Mouse (Mus musculus) MEL (cell line): ENCODE data around the gene Olfr73.
"Not testable (repeated sequence)": the region's sequence is repeated elsewhere in the genome, so short reads cannot be mapped to it uniquely, and the experiment has no call there.

Source experiments
- CHD2 ChIP-seq: IDR thresholded peaks from 2 replicates; pipeline ENCODE4 v1.6.1; 2011; ENCODE audit warnings: low read length, improper control_type of control experiment
- CTCF ChIP-seq, 3 experiments: IDR thresholded peaks in 2 of 3; conservative IDR thresholded peaks in 1 of 3; 2 replicates each; pipeline ENCODE4 v1.5.1; 2011 to 2012; ENCODE audit warnings: low read length in 3 of 3, low read depth in 2 of 3, mild to moderate bottlenecking in 2 of 3, improper control_type of control experiment in 1 of 3, inconsistent platforms in 1 of 3, mixed read lengths in 1 of 3, moderate library complexity in 1 of 3; ENCODE audit not compliant: control insufficient read depth in 1 of 3, insufficient read depth in 1 of 3, poor library complexity in 1 of 3, severe bottlenecking in 1 of 3
- E2F4 ChIP-seq: IDR thresholded peaks from 2 replicates; pipeline ENCODE4 v1.6.1; 2011; ENCODE audit warnings: low read depth, low read length, improper control_type of control experiment, borderline replicate concordance
- ELF1 ChIP-seq: IDR thresholded peaks from 2 replicates; pipeline ENCODE4 v1.6.1; 2014; ENCODE audit warnings: low read depth, mild to moderate bottlenecking, inconsistent platforms, low read length, improper control_type of control experiment, moderate library complexity
- EP300 ChIP-seq, 2 experiments: IDR thresholded peaks; 2 replicates each; pipeline ENCODE4 v1.6.1; 2011; ENCODE audit warnings: improper control_type of control experiment in 2 of 2, low read length in 2 of 2, low read depth in 1 of 2, mild to moderate bottlenecking in 1 of 2
- GATA1 ChIP-seq: IDR thresholded peaks from 2 replicates; pipeline ENCODE4 v1.6.1; 2011; ENCODE audit warnings: low read depth, low read length, improper control_type of control experiment
- JUND ChIP-seq: IDR thresholded peaks from 2 replicates; pipeline ENCODE4 v1.6.1; 2011; ENCODE audit warnings: low read depth, mild to moderate bottlenecking, improper control_type of control experiment, low read length
- MAFK ChIP-seq: IDR thresholded peaks from 2 replicates; pipeline ENCODE4 v1.6.1; 2011; ENCODE audit warnings: low read depth, mild to moderate bottlenecking, low read length, improper control_type of control experiment, borderline replicate concordance
- POLR2A ChIP-seq, 2 experiments: IDR thresholded peaks; 2 replicates each; pipeline ENCODE4 v1.6.1; 2011 to 2012; ENCODE audit warnings: low read length in 2 of 2, mild to moderate bottlenecking in 2 of 2, control low read depth in 1 of 2, improper control_type of control experiment in 1 of 2, low read depth in 1 of 2, moderate library complexity in 1 of 2; ENCODE audit not compliant: control insufficient read depth in 1 of 2, insufficient read depth in 1 of 2, poor library complexity in 1 of 2
- POLR2AphosphoS2 ChIP-seq: IDR thresholded peaks from 2 replicates; pipeline ENCODE4 v1.6.1; 2011; ENCODE audit warnings: low read length, improper control_type of control experiment
- POLR2AphosphoS5 ChIP-seq: IDR thresholded peaks from 2 replicates; pipeline ENCODE4 v1.6.1; 2012; ENCODE audit warnings: low read depth, borderline replicate concordance, mild to moderate bottlenecking, inconsistent platforms, low read length, moderate library complexity, mixed read lengths
- SIN3A ChIP-seq: IDR thresholded peaks from 2 replicates; pipeline ENCODE4 v1.6.1; 2012; ENCODE audit warnings: low read length, improper control_type of control experiment, inconsistent platforms
- TAL1 ChIP-seq: IDR thresholded peaks from 2 replicates; pipeline ENCODE4 v1.6.1; 2012; ENCODE audit warnings: mild to moderate bottlenecking, inconsistent platforms, low read length, moderate library complexity, mixed read lengths
- ZKSCAN1 ChIP-seq: IDR thresholded peaks from 2 replicates; pipeline ENCODE4 v1.6.1; 2012; ENCODE audit warnings: low read depth, mild to moderate bottlenecking, inconsistent platforms, low read length, improper control_type of control experiment, moderate library complexity

GRCm38 (mm10) chr2:88022474-88022873 lies 15.0 kb downstream of the Olfr73 start, which contains the start of gene Olfr1161:
- TF ChIP-seq GATA1; POLR2AphosphoS2; EP300 (IDR thresholded peaks at IDR 0.05; ENCODE audit: low read depth in 1 of 2, low read length in 2 of 2); CTCF (IDR thresholded peaks at IDR 0.05 in 2 of 3, conservative IDR thresholded peaks at IDR 0.05 in 1 of 3; ENCODE audit: control insufficient read depth in 1 of 3, insufficient read depth in 1 of 3, low read depth in 2 of 3, low read length in 3 of 3, poor library complexity in 1 of 3, severe bottlenecking in 1 of 3); ZKSCAN1; ELF1; POLR2A (IDR thresholded peaks at IDR 0.05; ENCODE audit: control insufficient read depth in 1 of 2, insufficient read depth in 1 of 2, low read depth in 1 of 2, low read length in 2 of 2, poor library complexity in 1 of 2); MAFK; CHD2; TAL1; JUND; E2F4; POLR2AphosphoS5; SIN3A: not testable (repeated sequence)
